Mouse (Mus musculus) G1E (cell line): ENCODE data around the gene Ralgapa1.

Experiments used
- CTCF ChIP-seq: IDR thresholded peaks from 2 replicates; pipeline ENCODE4 v1.5.1; 2012; ENCODE audit warnings: low read depth, low read length, inconsistent platforms, mixed read lengths
- TAL1 ChIP-seq: conservative IDR thresholded peaks from 2 replicates; pipeline ENCODE4 v1.6.1; 2012; ENCODE audit warnings: low read depth, low read length, inconsistent platforms, mixed read lengths

DNA sequence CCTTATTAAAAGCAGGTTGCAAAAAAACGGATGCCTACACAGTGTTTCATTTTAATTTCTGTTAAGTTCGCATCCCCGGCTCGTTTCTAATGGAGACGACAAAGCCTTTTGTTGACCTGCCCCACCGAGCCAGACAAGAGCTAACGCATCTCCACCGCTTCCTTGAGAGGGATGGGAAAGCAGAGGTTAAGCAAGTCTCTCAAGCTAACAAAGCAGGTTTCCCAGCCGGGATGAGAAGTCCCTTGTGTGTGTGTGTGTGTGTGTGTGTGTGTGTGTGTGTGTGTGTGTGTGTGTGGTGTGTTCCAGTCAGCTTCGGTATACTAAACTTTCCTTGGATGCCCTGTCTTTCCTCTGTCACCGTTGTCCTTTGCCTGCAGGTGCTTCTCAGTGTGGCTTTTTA is 249.8 kb downstream of the Ralgapa1 start:
- TF ChIP-seq CTCF, result no peak
- no peak for TF ChIP-seq TAL1
